Mouse (Mus musculus) adipose tissue, adult 10 weeks (tissue): Measurements from ENCODE around the gene Cc2d2a. TPM values are rescaled to one million over a fixed set of nuclear protein-coding genes. Genes with fewer than 3 reads are reported as not detected.

Experiments used
- polyA plus RNA-seq: library from polyadenylated mRNA; stranded (reverse); fragments of 350-450 nt; fragmentation: Illumina TruSeq; extraction: RNeasy Lipid Tissue Mini Kit (QIAGEN cat#74804); gene quantifications from one replicate; pipeline ENCODE4 v1.2.3, GENCODE M21; 2014; ENCODE audit warnings: low read depth, low replicate concordance

The Cc2d2a gene
- 11.7 TPM for polyA plus RNA-seq

GRCm38 (mm10) chr5:43661997-43662961 lies at the start of gene Cc2d2a:
Gene Cc2d2a (plus strand): TSS chr5:43662346.

Other genes with a start within 250 kb of the Cc2d2a start
- gene C1qtnf7, start 146.8 kb upstream of the Cc2d2a start, polyA plus RNA-seq: 12.1 TPM
- gene Bst1, start 156.5 kb downstream of the Cc2d2a start, polyA plus RNA-seq: 2.0 TPM
- 45.2 TPM for gene Fbxl5, start 159.3 kb downstream of the Cc2d2a start, polyA plus RNA-seq
- gene Cd38, start 206.2 kb downstream of the Cc2d2a start, polyA plus RNA-seq: 10.5 TPM